Mouse (Mus musculus): Measurements from ENCODE around the gene Smim11.
A peak's percentile ranks its signal among the peaks of the same experiment; 100 is the strongest.

DNA sequence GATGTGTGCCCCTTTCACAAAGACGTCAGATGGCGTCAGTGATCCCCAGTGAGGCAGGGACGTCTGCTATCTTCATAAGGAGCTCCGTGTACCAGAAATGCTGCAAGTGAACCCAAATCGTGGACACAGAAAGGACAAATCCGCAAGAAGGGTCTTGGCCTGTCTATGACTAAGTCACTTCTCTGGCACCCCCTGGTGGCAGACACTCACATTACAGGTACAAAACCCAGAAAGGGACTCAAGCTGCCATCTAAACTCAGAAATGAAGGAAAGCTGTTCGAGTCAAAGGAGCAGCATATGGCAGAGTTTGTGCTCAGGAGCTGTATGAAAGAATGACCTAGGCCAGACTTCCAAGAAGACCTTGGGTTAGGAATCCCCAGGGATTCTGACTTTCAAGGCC lies 14.5 kb upstream of the Smim11 start:
- TF ChIP-seq CTCF (IDR thresholded peaks at IDR 0.05; ENCODE audit: low read depth), result peak; percentile 95
- no peak for TF ChIP-seq EP300 (optimal IDR thresholded peaks at IDR 0.05)

Data from stomach, postnatal 0 days (tissue).